Mouse (Mus musculus) cerebellum, adult 2 months (tissue): ENCODE results near the gene Hes5.

Experiments used
- CTCF ChIP-seq: fragments of 200-500 bp; IDR thresholded peaks from 2 replicates; pipeline ENCODE4 v1.5.1; 2011; ENCODE audit warnings: low read depth, mild to moderate bottlenecking, control low read depth, low read length, moderate library complexity, borderline replicate concordance; ENCODE audit not compliant: insufficient read depth
- POLR2A ChIP-seq: fragments of 200-500 bp; IDR thresholded peaks from 2 replicates; pipeline ENCODE4 v1.6.1; 2011; ENCODE audit warnings: low read length, control low read depth, borderline replicate concordance; ENCODE audit not compliant: insufficient read depth

GRCm38 (mm10) chr4:154960021-154960689 is 568 bp upstream of the Hes5 start:
- no peak for TF ChIP-seq CTCF
- TF ChIP-seq POLR2A = no peak
